Mouse (Mus musculus) 3T3-L1 (cell line): Measurements from ENCODE around the gene Polr2c.
"Not testable (repeated sequence)": the region's sequence is repeated elsewhere in the genome, so short reads cannot be mapped to it uniquely, and the experiment has no call there.

ENCODE experiments used
- DNase-seq: peaks from one replicate; pipeline ENCODE4 v3.0.0-alpha.2; 2015; ENCODE audit warnings: low read depth, low spot score

Gene Polr2c

GRCm38 (mm10) chr8:94857346-94858173 lies at the start of gene Polr2c:
Gene Polr2c, plus strand, starts transcription at chr8:94857450.
- peak; percentile 80 for DNase-seq

- DNase-seq, result peak; percentile 56
Observed at GRCm38 (mm10) chr8:94807506-94807905, 49.7 kb upstream of the Polr2c start.

- DNase-seq, result no peak
Observed at GRCm38 (mm10) chr8:94808372-94808771, 48.9 kb upstream of the Polr2c start.

- no peak for DNase-seq
Observed at GRCm38 (mm10) chr8:94810153-94810552, 47.1 kb upstream of the Polr2c start, which contains the start of gene Ccl17. Gene Ccl17, plus strand, starts transcription at chr8:94810453.

GRCm38 (mm10) chr8:94810855-94811254 lies 46.4 kb upstream of the Polr2c start:
- no peak for DNase-seq

GRCm38 (mm10) chr8:94811654-94812053 lies 45.6 kb upstream of the Polr2c start:
- peak; percentile 66 for DNase-seq

GRCm38 (mm10) chr8:94812645-94813098 lies 44.6 kb upstream of the Polr2c start:
- DNase-seq, result peak; percentile 96

GRCm38 (mm10) chr8:94814556-94814955 lies 42.7 kb upstream of the Polr2c start:
- peak; percentile 61 for DNase-seq

GRCm38 (mm10) chr8:94817933-94818332 lies 39.3 kb upstream of the Polr2c start:
- DNase-seq, result no peak

- no peak for DNase-seq
Observed at GRCm38 (mm10) chr8:94819671-94820179, 37.5 kb upstream of the Polr2c start.

GRCm38 (mm10) chr8:94820553-94820952 lies 36.7 kb upstream of the Polr2c start:
- no peak for DNase-seq

GRCm38 (mm10) chr8:94821381-94821780 lies 35.9 kb upstream of the Polr2c start:
- DNase-seq, result no peak

- peak; percentile 78 for DNase-seq
Observed at GRCm38 (mm10) chr8:94822637-94823560, 34.4 kb upstream of the Polr2c start.

- peak; percentile 48 for DNase-seq
Observed at GRCm38 (mm10) chr8:94825170-94825569, 32.1 kb upstream of the Polr2c start.

- no peak for DNase-seq
Observed at GRCm38 (mm10) chr8:94826210-94826609, 31.0 kb upstream of the Polr2c start.

- DNase-seq, result peak; percentile 46
Observed at GRCm38 (mm10) chr8:94828284-94828683, 29.0 kb upstream of the Polr2c start.

GRCm38 (mm10) chr8:94833901-94834405 lies 23.3 kb upstream of the Polr2c start:
- not testable (repeated sequence) for DNase-seq

GRCm38 (mm10) chr8:94835751-94836150 lies 21.5 kb upstream of the Polr2c start:
- DNase-seq, result not testable (repeated sequence)

GRCm38 (mm10) chr8:94836456-94837240 lies 20.6 kb upstream of the Polr2c start:
- peak; percentile 32 for DNase-seq

- peak; percentile 95 for DNase-seq
Observed at GRCm38 (mm10) chr8:94837662-94838574, 19.3 kb upstream of the Polr2c start, which contains the start of the genes Coq9 and Ciapin1. Gene Coq9, plus strand, starts transcription at chr8:94838321. Gene Ciapin1, minus strand, starts transcription at chr8:94838358.
